In genomic region chr5:46083293-46083692, GRCm38 (mm10) we compare ENCODE assay signal across 14 mouse cellular contexts.
"Had no signal": no experiment of that assay in that cellular context is flagged by ENCODE, and none has a peak within 500 bp of the region (broad histone marks: within the 10 kb centered on the region; RNA-seq: fewer than 3 reads in every experiment).

No protein-coding gene starts in this region.

- H3K4me2 ChIP-seq: lung, embryonic 14.5 days; midbrain, embryonic 12.5 days; neural tube, embryonic 12.5 days had no signal

- H3K9me3 ChIP-seq: midbrain, embryonic 10.5 days; midbrain, embryonic 12.5 days; neural tube, embryonic 12.5 days had no signal

- H3K9ac ChIP-seq: lung, embryonic 14.5 days; midbrain, embryonic 12.5 days; neural tube, embryonic 12.5 days had no signal

- H3K4me1 ChIP-seq: midbrain, embryonic 10.5 days; midbrain, embryonic 12.5 days; neural tube, embryonic 12.5 days had no signal

- H3K4me3 ChIP-seq: midbrain, embryonic 10.5 days; midbrain, embryonic 12.5 days; neural tube, embryonic 12.5 days had no signal

- H3K27ac ChIP-seq: midbrain, embryonic 10.5 days; midbrain, embryonic 12.5 days; neural tube, embryonic 12.5 days had no signal

- ATAC-seq: midbrain, embryonic 16.5 days had no signal

- H3K27me3 ChIP-seq: midbrain, embryonic 12.5 days; neural tube, embryonic 12.5 days had no signal

- H3K36me3 ChIP-seq: midbrain, embryonic 10.5 days; midbrain, embryonic 12.5 days; neural tube, embryonic 12.5 days had no signal

- DNase-seq: lung, adult 18-20 months; lung, embryonic 14.5 days; lung, postnatal 10 days; lung, postnatal 4 days; midbrain, embryonic 14.5 days; right cerebral cortex, postnatal 14 days; spleen, adult 18-20 months; thymus, adult 18-20 months; thymus, postnatal 14 days; thymus, postnatal 36 days had no signal
